Mouse (Mus musculus): ENCODE results near the gene Tiam1.

DNA sequence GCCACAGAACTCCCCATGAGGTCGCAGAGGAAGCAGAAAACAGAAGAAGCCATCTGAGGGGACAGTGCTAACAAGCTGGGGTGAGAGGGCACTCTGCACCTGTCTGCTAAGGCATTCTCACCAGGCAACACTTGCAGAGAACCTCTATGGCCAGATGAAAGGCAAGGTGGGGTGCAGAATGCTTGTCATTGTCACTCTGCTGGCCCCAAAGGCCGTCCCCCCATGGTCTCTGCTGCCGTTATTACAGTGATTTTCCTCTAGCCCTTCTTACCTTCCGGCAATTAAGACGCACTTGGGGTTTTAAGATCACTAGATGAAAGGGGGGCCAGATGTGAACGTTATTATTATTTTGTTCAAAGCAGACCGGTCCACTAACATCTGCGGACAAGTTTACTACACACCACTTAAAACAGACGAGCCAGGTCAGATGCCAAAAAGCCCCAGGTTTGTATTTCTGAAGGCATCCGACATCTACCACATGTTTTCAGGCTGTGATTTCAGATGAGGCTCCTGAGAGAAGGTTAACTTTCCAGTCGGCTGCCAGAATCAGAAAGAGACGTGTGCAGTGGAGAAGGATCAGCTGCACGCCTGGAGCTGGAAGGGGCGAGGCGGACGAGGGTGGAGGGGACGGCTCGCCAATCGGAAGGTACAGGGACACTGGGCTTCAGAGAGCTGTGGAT is 198.8 kb downstream of the Tiam1 start:
- TF ChIP-seq FLI1 (IDR thresholded peaks at IDR 0.05; ENCODE audit: low read length) (no peak), GATA1 (IDR thresholded peaks at IDR 0.05; ENCODE audit: borderline replicate concordance, low read length) (no peak)

Data from megakaryocyte, embryonic 14.5 days (primary cell).